Mouse (Mus musculus) liver, embryonic 13.5 days (tissue): ENCODE results near the gene E2f1. TPM values are rescaled to one million over a fixed set of nuclear protein-coding genes. Genes with fewer than 3 reads are reported as not detected.
A peak's percentile ranks its signal among the peaks of the same experiment; 100 is the strongest.

Source experiments
- ATAC-seq: fragments of 200-750 bp; cut with Nextera tagmentation; 2 replicates; pipeline ENCODE4 v1.8.0; 2017; ENCODE audit warnings: low read depth, mild to moderate bottlenecking, moderate number of reproducible peaks, moderate library complexity
- DNase-seq: peaks from one replicate; pipeline ENCODE4 v3.0.0; 2022
- H3K27ac ChIP-seq: fragments of 300-500 bp; sonication (generic); 2 replicates; pipeline ENCODE4 v1.5.1; 2015; ENCODE audit warnings: moderate library complexity, mild to moderate bottlenecking, inconsistent platforms
- H3K27me3 ChIP-seq: fragments of 300-500 bp; sonication (generic); 2 replicates; pipeline ENCODE4 v1.6.1; 2015; ENCODE audit warnings: mild to moderate bottlenecking, inconsistent platforms
- H3K36me3 ChIP-seq: fragments of 300-500 bp; sonication (generic); 2 replicates; pipeline ENCODE4 v1.6.1; 2015; ENCODE audit warnings: mild to moderate bottlenecking, inconsistent platforms
- H3K4me1 ChIP-seq: fragments of 300-500 bp; sonication (generic); replicated peaks from 2 replicates; pipeline ENCODE4 v1.6.1; 2015; ENCODE audit warnings: inconsistent platforms
- H3K4me2 ChIP-seq: fragments of 300-500 bp; sonication (generic); 2 replicates; pipeline ENCODE4 v1.6.1; 2015; ENCODE audit warnings: inconsistent platforms, mild to moderate bottlenecking, moderate library complexity
- H3K4me3 ChIP-seq: fragments of 300-500 bp; sonication (generic); replicated peaks from 2 replicates; pipeline ENCODE4 v1.5.1; 2015; ENCODE audit warnings: mild to moderate bottlenecking, inconsistent platforms
- H3K9ac ChIP-seq: fragments of 300-500 bp; sonication (generic); 2 replicates; pipeline ENCODE4 v1.6.1; 2015; ENCODE audit warnings: mild to moderate bottlenecking, inconsistent platforms
- H3K9me3 ChIP-seq: fragments of 300-500 bp; sonication (generic); replicated peaks from 2 replicates; pipeline ENCODE4 v1.6.1; 2016; ENCODE audit warnings: inconsistent platforms
- WGBS: fragments of 180-500 bp; shearing (Covaris S2); methylation state at CpG from one replicate; pipeline ENCODE4 v1.1.7; 2015; ENCODE audit not compliant: insufficient replicate concordance; 5-methylcytosine and 5-hydroxymethylcytosine counted together
- polyA plus RNA-seq: library from polyadenylated mRNA; unstranded; fragments of >200 nt; fragmentation: Nextera tagmentation; extraction: Ambion mirVana; gene quantifications from 2 replicates; pipeline ENCODE4 v1.2.1, GENCODE M21; 2015

E2f1 gene
- polyA plus RNA-seq, 1 experiment from 2014 or later = 17.7 TPM

- DNase-seq (no peak), ATAC-seq (no peak)
- Histone ChIP-seq H3K4me2 (no peak overlapping the region), H3K36me3 (no peaks in the 10 kb centered on the region), H3K4me1 (peaks cover 27% of the 10 kb centered on the region), H3K27me3 (no peaks in the 10 kb centered on the region), H3K27ac (no peak overlapping the region), H3K4me3 (no peak overlapping the region), H3K9ac (no peak overlapping the region), H3K9me3 (no peaks in the 10 kb centered on the region)
- 81% methylated on average over 8 of the region's 8 CpGs for WGBS
Measured at GRCm38 (mm10) chr2:154580586-154580985, 10.9 kb upstream of the E2f1 start.

DNA sequence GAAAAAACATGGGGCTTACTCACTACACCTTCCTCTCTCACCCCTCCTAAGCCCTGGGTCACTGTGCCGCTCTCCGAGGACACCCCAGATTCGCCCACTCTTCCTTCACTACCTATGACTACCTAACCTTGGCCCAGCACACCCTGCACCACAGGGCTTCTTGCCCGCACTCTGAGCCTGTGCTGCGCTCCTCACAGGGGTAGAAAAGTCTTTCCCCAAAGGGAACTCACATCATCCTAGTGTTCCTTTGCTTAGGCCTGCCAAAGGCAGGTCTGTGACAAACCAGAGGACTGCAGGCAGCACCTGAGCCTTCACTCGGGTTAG lies 8.0 kb upstream of the E2f1 start:
- Histone ChIP-seq H3K4me2 (no peak overlapping the region), H3K27ac (no peak overlapping the region), H3K4me1 (peaks cover 3% of the 10 kb centered on the region), H3K9me3 (no peaks in the 10 kb centered on the region), H3K4me3 (no peak overlapping the region), H3K27me3 (no peaks in the 10 kb centered on the region), H3K36me3 (no peaks in the 10 kb centered on the region), H3K9ac (no peak overlapping the region)
- DNase-seq = no peak
- ATAC-seq = no peak
- 79% methylated on average over 6 of the region's 6 CpGs for WGBS

- DNase-seq (no peak), ATAC-seq (no peak)
- Histone ChIP-seq H3K27me3 (no peaks in the 10 kb centered on the region), H3K27ac (no peak overlapping the region), H3K9ac (no peak overlapping the region), H3K4me2 (no peak overlapping the region), H3K4me1 (no peaks in the 10 kb centered on the region; the same call in 1 of the 2 replicates), H3K4me3 (no peak overlapping the region), H3K9me3 (no peaks in the 10 kb centered on the region), H3K36me3 (no peaks in the 10 kb centered on the region)
- 67% methylated on average over 12 of the region's 12 CpGs for whole genome bisulfite sequencing
Measured at GRCm38 (mm10) chr2:154576876-154577743, 7.4 kb upstream of the E2f1 start.

- DNase-seq (no peak), ATAC-seq (no peak)
- Histone ChIP-seq H3K4me3 (no peak overlapping the region), H3K27me3 (no peaks in the 10 kb centered on the region), H3K4me1 (peaks cover 15% of the 10 kb centered on the region), H3K36me3 (no peaks in the 10 kb centered on the region), H3K27ac (no peak overlapping the region), H3K9me3 (no peaks in the 10 kb centered on the region), H3K9ac (no peak overlapping the region), H3K4me2 (no peak overlapping the region)
- WGBS = 53% methylated on average over 7 of the region's 7 CpGs
Measured at GRCm38 (mm10) chr2:154574271-154574670, 4.6 kb upstream of the E2f1 start.

DNA sequence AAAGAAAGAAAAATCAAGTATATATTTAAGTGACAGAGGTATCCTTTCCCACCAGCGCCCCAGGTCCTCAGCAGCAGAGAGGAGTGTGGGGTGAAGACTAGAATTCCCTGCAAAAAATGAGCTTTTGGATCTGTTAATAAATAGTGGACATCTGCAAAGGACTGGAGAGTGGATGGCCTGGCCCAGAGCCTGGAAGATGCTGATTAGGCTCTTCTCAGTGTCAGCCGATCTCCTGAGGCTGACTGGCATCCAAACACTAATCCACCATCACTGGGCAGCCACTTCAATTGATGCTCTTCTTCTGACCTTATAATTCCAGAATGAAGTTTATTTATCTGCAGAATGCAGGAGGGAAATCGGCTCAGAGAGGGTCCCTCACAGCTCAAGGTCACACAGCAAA lies 3.3 kb upstream of the E2f1 start:
- ATAC-seq (no peak), DNase-seq (no peak)
- WGBS = 77% methylated on average over 3 of the region's 3 CpGs
- Histone ChIP-seq H3K4me2 (no peak overlapping the region), H3K4me1 (peaks cover 24% of the 10 kb centered on the region), H3K9me3 (no peaks in the 10 kb centered on the region), H3K27me3 (no peaks in the 10 kb centered on the region), H3K9ac (no peak overlapping the region), H3K36me3 (no peaks in the 10 kb centered on the region), H3K27ac (no peak overlapping the region), H3K4me3 (no peak overlapping the region)

DNA sequence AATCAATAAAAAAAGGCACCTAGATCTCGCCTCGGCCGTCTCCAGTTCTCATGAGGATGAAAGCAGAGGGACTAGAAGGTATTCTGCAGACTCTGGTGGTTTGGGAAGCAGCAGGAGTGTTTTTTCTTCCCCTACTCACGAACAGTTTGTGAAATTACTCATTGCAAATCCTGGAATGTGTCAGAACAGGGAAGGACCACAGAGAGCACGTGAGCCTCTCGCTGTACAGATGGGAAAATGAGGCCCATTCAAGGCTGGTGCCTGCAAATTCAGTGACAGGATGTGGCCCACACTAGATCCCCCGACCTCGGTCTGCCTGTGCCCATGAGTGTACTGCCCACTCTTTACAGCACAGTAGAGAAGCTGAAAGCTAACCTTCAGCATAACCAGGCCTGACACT lies 2.3 kb upstream of the E2f1 start:
- Histone ChIP-seq H3K9me3 (no peaks in the 10 kb centered on the region), H3K4me3 (no peak overlapping the region), H3K27me3 (no peaks in the 10 kb centered on the region), H3K36me3 (no peaks in the 10 kb centered on the region), H3K27ac (no peak overlapping the region), H3K4me1 (peaks cover 34% of the 10 kb centered on the region), H3K4me2 (no peak overlapping the region), H3K9ac (no peak overlapping the region)
- DNase-seq = no peak
- no peak for ATAC-seq
- 64% methylated on average over 8 of the region's 8 CpGs for WGBS

DNA sequence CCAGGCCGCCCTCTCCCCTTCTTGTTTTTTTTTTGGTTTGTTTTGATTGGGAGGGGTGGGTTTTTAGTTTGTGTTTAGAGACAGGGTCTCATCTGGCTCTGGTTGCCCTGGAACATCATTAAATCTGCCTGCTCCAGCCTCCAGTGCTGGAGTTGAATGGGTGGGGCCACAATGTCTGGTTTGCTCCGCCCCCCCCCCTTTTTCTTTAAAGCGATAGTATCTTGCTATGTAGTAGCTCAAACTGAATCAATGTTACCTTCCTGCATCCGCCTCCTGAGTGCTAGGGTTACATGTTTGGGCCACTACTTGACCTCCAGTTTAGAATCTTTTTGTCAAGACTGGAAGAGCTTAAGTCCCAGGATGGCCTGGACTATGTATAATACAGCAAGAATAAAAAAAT lies 1.6 kb upstream of the E2f1 start:
- Histone ChIP-seq H3K4me2 (0 out of 2 replicates have a peak overlapping the region, but pooled peaks have one; percentile 91), H3K27ac (no peak overlapping the region)
- 53% methylated on average over 4 of the region's 4 CpGs for WGBS

GRCm38 (mm10) chr2:154570666-154571065 lies 974 bp upstream of the E2f1 start:
- Histone ChIP-seq H3K27me3 (no peaks in the 10 kb centered on the region), H3K4me3 (peak overlapping the region; percentile 82), H3K4me1 (peaks cover 48% of the 10 kb centered on the region)

More for the DNA sequence above, 1.6 kb upstream of the E2f1 start:
- DNase-seq (no peak), ATAC-seq (no peak)
- Histone ChIP-seq H3K27me3 (no peaks in the 10 kb centered on the region), H3K4me3 (no peak overlapping the region), H3K9ac (0 out of 2 replicates have a peak overlapping the region, but pooled peaks have one; percentile 62), H3K9me3 (no peaks in the 10 kb centered on the region), H3K4me1 (peaks cover 42% of the 10 kb centered on the region), H3K36me3 (no peaks in the 10 kb centered on the region)

DNA sequence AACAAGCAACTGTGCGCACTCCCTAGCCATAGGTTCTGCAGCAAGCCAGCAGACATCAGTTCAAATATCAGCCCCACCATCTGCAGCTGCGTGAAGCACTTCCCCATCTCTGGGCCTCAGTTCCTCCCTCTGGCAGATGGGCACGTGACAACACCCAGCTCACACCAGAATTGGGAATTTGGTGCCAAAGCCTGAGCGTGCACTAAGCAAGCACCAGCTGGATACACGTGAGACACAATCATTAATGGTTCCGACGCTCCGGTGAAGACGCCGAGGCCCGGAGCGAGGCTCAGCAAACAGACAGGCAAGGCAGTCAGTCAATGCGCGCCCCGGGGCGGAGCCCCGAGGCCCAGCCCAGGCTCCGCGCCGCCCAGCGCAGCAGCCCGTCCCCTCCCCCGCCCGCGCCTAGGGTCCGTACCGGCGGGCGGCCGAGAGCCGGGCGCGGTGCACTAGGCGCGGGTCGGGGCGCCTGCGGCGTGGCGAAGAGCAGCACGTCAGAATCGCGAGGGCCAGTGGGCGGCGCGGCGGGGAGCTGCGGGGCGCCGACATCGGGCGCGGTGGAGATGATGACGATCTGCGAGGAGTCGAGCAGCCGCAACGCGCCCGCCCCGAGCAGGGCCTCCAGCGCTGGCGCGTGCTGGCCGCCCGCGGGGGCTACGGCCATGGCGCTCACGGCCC lies 482 bp downstream of the E2f1 start:
- Histone ChIP-seq H3K27me3 (no peaks in the 10 kb centered on the region), H3K4me2 (peak overlapping the region; percentile 91), H3K4me3 (peak overlapping the region; percentile 82), H3K9me3 (no peaks in the 10 kb centered on the region), H3K4me1 (peaks cover 59% of the 10 kb centered on the region), H3K27ac (peak overlapping the region; percentile 89), H3K36me3 (peaks cover 8% of the 10 kb centered on the region), H3K9ac (peak overlapping the region; percentile 89)
- ATAC-seq = peak; percentile 80
- WGBS = under 1% methylated on average over 50 of the region's 70 CpGs
- DNase-seq = peak; percentile 71

More at GRCm38 (mm10) chr2:154570666-154571065, 974 bp upstream of the E2f1 start:
- Histone ChIP-seq H3K9ac (peak overlapping the region; percentile 62), H3K4me2 (peak overlapping the region; percentile 91), H3K9me3 (no peaks in the 10 kb centered on the region), H3K27ac (no peak overlapping the region), H3K36me3 (no peaks in the 10 kb centered on the region)
- DNase-seq (no peak), ATAC-seq (no peak)
- 28% methylated on average over 4 of the region's 4 CpGs for WGBS

DNA sequence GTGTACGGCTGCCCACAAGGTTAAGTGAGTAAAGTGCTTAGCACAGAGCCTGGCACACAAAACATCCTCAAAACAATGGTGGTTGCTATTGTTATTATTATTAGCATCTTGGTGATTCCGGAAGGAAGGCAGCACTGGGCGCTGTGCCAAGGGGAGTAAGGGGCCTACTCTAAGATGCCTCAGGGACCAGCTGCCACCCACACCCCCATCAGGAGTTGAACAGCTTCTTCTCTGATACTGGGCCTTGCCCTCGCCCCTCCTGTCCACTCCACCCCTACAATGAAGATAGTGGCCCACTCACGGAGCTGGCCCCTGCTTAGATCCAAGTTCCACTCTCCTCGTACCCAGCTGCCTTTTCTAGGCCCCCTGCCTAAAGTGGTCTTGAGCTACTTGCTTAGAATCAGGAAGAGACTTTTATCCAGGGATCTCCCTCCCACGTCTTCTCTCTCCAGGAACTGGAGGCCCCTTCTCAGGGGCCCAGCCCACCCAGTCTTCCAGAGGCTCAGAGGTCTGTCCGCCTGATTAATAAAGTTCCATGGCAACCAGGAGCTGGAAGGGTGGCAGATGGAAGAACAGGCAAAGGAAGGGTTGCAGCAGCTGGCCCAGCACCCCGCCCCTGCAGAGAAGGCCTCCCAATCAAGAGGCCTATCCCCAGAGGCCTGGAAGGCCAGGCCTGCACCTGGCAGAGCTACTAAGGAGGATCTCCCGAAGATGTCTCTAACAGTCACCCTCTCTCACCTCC lies 1.2 kb downstream of the E2f1 start:
- H3K4me3 ChIP-seq = peak overlapping the region; percentile 82
- DNase-seq = no peak
- peak overlapping the region; percentile 89 for H3K27ac ChIP-seq
- peak overlapping the region; percentile 89 for H3K9ac ChIP-seq
- no peaks in the 10 kb centered on the region for H3K9me3 ChIP-seq
- 21% methylated on average over 10 of the region's 10 CpGs for WGBS
- peaks cover 59% of the 10 kb centered on the region for H3K4me1 ChIP-seq
- peak; percentile 18; the same call in 1 of the 2 replicates for ATAC-seq
- H3K27me3 ChIP-seq = no peaks in the 10 kb centered on the region
- H3K4me2 ChIP-seq = peak overlapping the region; percentile 91
- H3K36me3 ChIP-seq = peaks cover 15% of the 10 kb centered on the region

DNA sequence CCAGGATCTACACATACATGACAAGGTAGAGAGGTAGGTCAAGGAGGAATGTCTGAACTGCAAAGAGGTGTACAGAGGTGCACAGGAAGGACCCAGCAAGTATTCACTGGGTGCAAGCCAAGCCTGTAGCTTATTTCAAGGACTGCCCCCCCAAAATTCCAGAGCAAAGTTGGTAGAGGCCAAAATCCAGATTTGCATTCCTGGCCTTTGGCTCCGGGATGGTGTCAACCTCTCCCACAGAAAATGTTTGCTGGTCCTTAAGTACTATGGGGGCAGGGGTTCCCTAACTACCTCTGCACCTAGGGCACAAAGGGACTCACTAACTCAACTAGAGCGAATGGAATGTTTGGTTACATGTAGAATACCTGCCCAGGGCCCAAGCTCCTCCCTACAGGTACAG lies 1.9 kb downstream of the E2f1 start:
- peak overlapping the region; percentile 89 for H3K9ac ChIP-seq
- ATAC-seq (no peak), DNase-seq (no peak)
- peaks cover 59% of the 10 kb centered on the region for H3K4me1 ChIP-seq
- H3K4me3 ChIP-seq = peak overlapping the region; percentile 82
- WGBS = 77% methylated on average over 2 of the region's 2 CpGs
- peak overlapping the region; percentile 91 for H3K4me2 ChIP-seq
- no peaks in the 10 kb centered on the region for H3K9me3 ChIP-seq
- no peaks in the 10 kb centered on the region for H3K27me3 ChIP-seq
- peaks cover 23% of the 10 kb centered on the region for H3K36me3 ChIP-seq
- peak overlapping the region; percentile 89 for H3K27ac ChIP-seq
